Mouse (Mus musculus) CH12.LX (cell line): ENCODE data around the gene Actl6b. TPM values are rescaled to one million over a fixed set of nuclear protein-coding genes. Genes with fewer than 3 reads are reported as not detected.

Source experiments
- DNase-seq: peaks from one replicate; pipeline ENCODE4 v3.0.0-alpha.2; 2013; ENCODE audit errors: extremely low read depth
- H3K27ac ChIP-seq: 2 replicates; pipeline ENCODE4 v1.5.1; 2012; ENCODE audit warnings: low read depth, mild to moderate bottlenecking, control low read depth, moderate library complexity; ENCODE audit not compliant: insufficient read depth
- H3K27me3 ChIP-seq: replicated peaks from 2 replicates; pipeline ENCODE3; 2012; ENCODE audit warnings: inconsistent platforms
- H3K36me3 ChIP-seq, 2 experiments: replicated peaks in 1 of 2; 2 replicates each; pipeline versions ENCODE3 to v1.6.1; 2012; ENCODE audit warnings: inconsistent platforms in 1 of 2, low read length in 1 of 2, mild to moderate bottlenecking in 1 of 2, mixed read lengths in 1 of 2, moderate library complexity in 1 of 2; ENCODE audit not compliant: control insufficient read depth in 1 of 2, insufficient read depth in 1 of 2
- H3K4me1 ChIP-seq, 2 experiments: 2 replicates each; pipeline ENCODE4 v1.6.1; 2012; ENCODE audit warnings: inconsistent platforms in 1 of 2, moderate library complexity in 1 of 2; ENCODE audit not compliant: insufficient read depth in 2 of 2, control insufficient read depth in 1 of 2
- H3K4me2 ChIP-seq: 2 replicates; pipeline ENCODE4 v1.6.1; 2012; ENCODE audit warnings: low read depth, mild to moderate bottlenecking, control low read depth; ENCODE audit not compliant: poor library complexity, insufficient read depth, severe bottlenecking
- H3K4me3 ChIP-seq, 3 experiments: fragments of 150-350 bp in 1 of 3; sonication (generic) in 1 of 3; replicated peaks in 1 of 3; 2 replicates each; pipeline versions ENCODE3 to v1.5.1; 2011 to 2012; ENCODE audit warnings: low read depth in 2 of 3, low read length in 2 of 3, mild to moderate bottlenecking in 2 of 3, moderate library complexity in 2 of 3, control low read depth in 1 of 3, improper control_type of control experiment in 1 of 3, inconsistent platforms in 1 of 3, mixed read lengths in 1 of 3; ENCODE audit not compliant: poor library complexity in 1 of 3
- H3K79me2 ChIP-seq: replicated peaks from 2 replicates; pipeline ENCODE4 v1.6.1; 2012; ENCODE audit warnings: mild to moderate bottlenecking, moderate library complexity; ENCODE audit not compliant: control insufficient read depth, poor library complexity, insufficient read depth, severe bottlenecking; ENCODE audit errors: extremely low read depth
- H3K9ac ChIP-seq: 2 replicates; pipeline ENCODE4 v1.6.1; 2012; ENCODE audit warnings: low read depth, mild to moderate bottlenecking, control low read depth, moderate library complexity; ENCODE audit not compliant: insufficient read depth
- H3K9me3 ChIP-seq: replicated peaks from 2 replicates; pipeline ENCODE3; 2012; ENCODE audit warnings: low read length, inconsistent platforms, mixed read lengths
- CHD2 ChIP-seq: IDR thresholded peaks from 2 replicates; pipeline ENCODE4 v1.6.1; 2011; ENCODE audit warnings: low read length, improper control_type of control experiment
- CTCF ChIP-seq, 2 experiments: IDR thresholded peaks in 1 of 2; conservative IDR thresholded peaks in 1 of 2; 2 replicates each; pipeline ENCODE4 v1.5.1; 2011 to 2012; ENCODE audit warnings: low read depth in 2 of 2, low read length in 2 of 2, improper control_type of control experiment in 1 of 2, inconsistent platforms in 1 of 2, mild to moderate bottlenecking in 1 of 2, moderate library complexity in 1 of 2
- E2F4 ChIP-seq: IDR thresholded peaks from 2 replicates; pipeline ENCODE4 v1.6.1; 2011; ENCODE audit warnings: low read depth, low read length, improper control_type of control experiment; ENCODE audit not compliant: insufficient replicate concordance
- EP300 ChIP-seq: IDR thresholded peaks from 2 replicates; pipeline ENCODE4 v1.6.1; 2011; ENCODE audit warnings: low read length, improper control_type of control experiment
- GABPA ChIP-seq: IDR thresholded peaks from 2 replicates; pipeline ENCODE4 v1.6.1; 2012; ENCODE audit warnings: low read depth, low read length, improper control_type of control experiment, inconsistent platforms; ENCODE audit not compliant: insufficient replicate concordance
- HCFC1 ChIP-seq: IDR thresholded peaks from 2 replicates; pipeline ENCODE4 v1.6.1; 2012; ENCODE audit warnings: low read depth, mild to moderate bottlenecking, inconsistent platforms, low read length, improper control_type of control experiment
- IRF4 ChIP-seq: IDR thresholded peaks from 2 replicates; pipeline ENCODE4 v1.6.1; 2014; ENCODE audit warnings: low read depth, mild to moderate bottlenecking, inconsistent platforms, low read length, improper control_type of control experiment
- JUND ChIP-seq: conservative IDR thresholded peaks from 2 replicates; pipeline ENCODE4 v1.6.1; 2011; ENCODE audit warnings: low read depth, low read length, improper control_type of control experiment
- KAT2A ChIP-seq: IDR thresholded peaks from 2 replicates; pipeline ENCODE4 v1.6.1; 2012; ENCODE audit warnings: low read length, improper control_type of control experiment, inconsistent platforms; ENCODE audit not compliant: insufficient replicate concordance
- MAX ChIP-seq: IDR thresholded peaks from 2 replicates; pipeline ENCODE4 v1.6.1; 2011; ENCODE audit warnings: low read length, improper control_type of control experiment
- MXI1 ChIP-seq: IDR thresholded peaks from 2 replicates; pipeline ENCODE4 v1.6.1; 2011; ENCODE audit warnings: mild to moderate bottlenecking, low read depth, low read length, improper control_type of control experiment
- MYC ChIP-seq: IDR thresholded peaks from 2 replicates; pipeline ENCODE4 v1.6.1; 2011; ENCODE audit warnings: low read depth, mild to moderate bottlenecking, improper control_type of control experiment, low read length
- NRF1 ChIP-seq: IDR thresholded peaks from 2 replicates; pipeline ENCODE4 v1.6.1; 2014; ENCODE audit warnings: low read depth, mild to moderate bottlenecking, inconsistent platforms, low read length, improper control_type of control experiment, moderate library complexity
- POLR2AphosphoS2 ChIP-seq: IDR thresholded peaks from 2 replicates; pipeline ENCODE4 v1.6.1; 2011; ENCODE audit warnings: low read depth, low read length, improper control_type of control experiment
- RCOR1 ChIP-seq: conservative IDR thresholded peaks from 2 replicates; pipeline ENCODE4 v1.6.1; 2012; ENCODE audit warnings: low read depth, mild to moderate bottlenecking, inconsistent platforms, low read length, improper control_type of control experiment
- SIN3A ChIP-seq: IDR thresholded peaks from 2 replicates; pipeline ENCODE4 v1.6.1; 2012; ENCODE audit warnings: low read length, improper control_type of control experiment, inconsistent platforms
- SMC3 ChIP-seq: IDR thresholded peaks from 2 replicates; pipeline ENCODE4 v1.6.1; 2011; ENCODE audit warnings: low read depth, low read length, improper control_type of control experiment
- TBP ChIP-seq: conservative IDR thresholded peaks from 2 replicates; pipeline ENCODE4 v1.6.1; 2011; ENCODE audit warnings: low read depth, low read length, improper control_type of control experiment
- TCF12 ChIP-seq: IDR thresholded peaks from 2 replicates; pipeline ENCODE4 v1.6.1; 2014; ENCODE audit warnings: low read depth, mild to moderate bottlenecking, inconsistent platforms, low read length, improper control_type of control experiment
- UBTF ChIP-seq: IDR thresholded peaks from 2 replicates; pipeline ENCODE4 v1.6.1; 2012; ENCODE audit warnings: low read depth, mild to moderate bottlenecking, inconsistent platforms, low read length, improper control_type of control experiment, moderate library complexity
- USF2 ChIP-seq: conservative IDR thresholded peaks from 2 replicates; pipeline ENCODE4 v1.6.1; 2011; ENCODE audit warnings: low read depth, low read length, improper control_type of control experiment
- ZC3H11A ChIP-seq: IDR thresholded peaks from 2 replicates; pipeline ENCODE4 v1.6.1; 2012; ENCODE audit warnings: low read depth, mild to moderate bottlenecking, inconsistent platforms, low read length, improper control_type of control experiment
- ZKSCAN1 ChIP-seq: IDR thresholded peaks from 2 replicates; pipeline ENCODE4 v1.6.1; 2012; ENCODE audit warnings: low read depth, inconsistent platforms, low read length, improper control_type of control experiment, borderline replicate concordance
- dilution Hi-C: fragments of 300-500 bp; cut with MboI; formaldehyde crosslinking; loops from 2 replicates; pipeline ENCODE4 v1.14.3; 2020; ENCODE audit warnings: low sequenced_read_pairs; ENCODE audit not compliant: extremely low pct_unique_long_range_greater_than_20kb, extremely low pct_ligation_motif_present
- in situ Hi-C: fragments of 300-500 bp; cut with MboI; formaldehyde crosslinking; loops from 3 replicates; pipeline ENCODE4 v1.14.3; 2019; ENCODE audit warnings: low sequenced_read_pairs, low pct_ligation_motif_present, low pct_unique_long_range_greater_than_20kb, mixed read lengths
- polyA plus RNA-seq: library from polyadenylated mRNA; unstranded; fragments of >175 nt; gene quantifications from 2 replicates; pipeline ENCODE4 v1.2.1, GENCODE M21; 2012; ENCODE audit warnings: low read depth; ENCODE audit not compliant: insufficient read length
- total RNA-seq, 2 experiments: library from RNA; depleted of rRNA; stranded (reverse); fragments of 300-350 nt in 1 of 2; fragments of >200 nt in 1 of 2; gene quantifications; 2 replicates each; pipeline ENCODE4 v1.2.3; 2012 to 2014

The Actl6b gene
- total and polyA plus RNA-seq, 3 experiments, result not detected

DNA sequence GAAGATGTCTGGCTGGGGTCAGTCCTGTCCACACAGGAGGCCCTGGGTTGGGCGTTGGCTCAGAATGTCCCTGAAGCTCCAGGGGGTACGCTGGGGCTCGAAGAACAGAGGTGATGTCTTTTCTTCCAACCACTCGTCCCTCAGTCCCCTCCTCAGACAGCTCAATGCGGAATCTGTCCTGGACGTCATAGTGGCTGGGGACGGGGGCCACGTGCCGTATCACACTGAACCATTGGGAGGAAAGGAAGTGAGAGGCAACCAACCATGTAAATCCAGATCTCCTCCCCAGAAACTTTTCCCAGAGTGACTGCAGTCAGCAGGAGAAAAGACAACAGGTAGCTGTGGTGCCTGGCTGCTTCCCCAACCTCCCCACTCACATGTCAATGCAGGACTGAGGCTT, 46.3 kb downstream of the Actl6b start:
- no peak overlapping the region for H3K27ac ChIP-seq
- dilution Hi-C loops (no loop called here), in situ Hi-C loops (no loop called here)
- TF ChIP-seq EP300 (no peak), ZKSCAN1 (no peak), TCF12 (no peak), IRF4 (no peak), KAT2A (no peak), GABPA (no peak), POLR2AphosphoS2 (no peak)
- H3K9ac ChIP-seq, result no peak overlapping the region; the same call in 1 of the 2 replicates
- H3K27me3 ChIP-seq, result no peaks in the 10 kb centered on the region
- DNase-seq, result no peak
- peaks cover 13 to 35% of the 10 kb centered on the region in 2 experiments for H3K4me1 ChIP-seq
- no peaks in the 10 kb centered on the region for H3K9me3 ChIP-seq
- peaks cover 12 to 24% of the 10 kb centered on the region in 2 experiments for H3K36me3 ChIP-seq
- peaks cover 6% of the 10 kb centered on the region; the same call in 1 of the 2 replicates for H3K79me2 ChIP-seq
- peak overlapping the region; percentile 60 to 92 (median 74) for H3K4me3 ChIP-seq
- peak overlapping the region; percentile 86; the same call in 1 of the 2 replicates for H3K4me2 ChIP-seq

- TF ChIP-seq POLR2AphosphoS2, result no peak
- TF ChIP-seq MXI1, result no peak
- no peak for TF ChIP-seq UBTF
- TF ChIP-seq NRF1, result no peak
- no peak for TF ChIP-seq TBP
- peaks cover 12 to 29% of the 10 kb centered on the region in 2 experiments for H3K36me3 ChIP-seq
- H3K27ac ChIP-seq, result no peak overlapping the region
- no peaks in the 10 kb centered on the region for H3K27me3 ChIP-seq
- DNase-seq, result peak; percentile 5
- H3K4me2 ChIP-seq, result peak overlapping the region; percentile 86
- H3K4me1 ChIP-seq, result peaks cover 13 to 40% of the 10 kb centered on the region in 2 experiments
- in situ Hi-C loops, result no loop called here
- H3K9ac ChIP-seq, result peak overlapping the region; percentile 81
- dilution Hi-C loops, result no loop called here
- peak overlapping the region; percentile 60 to 92 (median 74) for H3K4me3 ChIP-seq
- H3K9me3 ChIP-seq, result no peaks in the 10 kb centered on the region
- H3K79me2 ChIP-seq, result peaks cover 6% of the 10 kb centered on the region; the same call in 1 of the 2 replicates
Observed at GRCm38 (mm10) chr5:137600281-137600618, 46.9 kb downstream of the Actl6b start.

DNA sequence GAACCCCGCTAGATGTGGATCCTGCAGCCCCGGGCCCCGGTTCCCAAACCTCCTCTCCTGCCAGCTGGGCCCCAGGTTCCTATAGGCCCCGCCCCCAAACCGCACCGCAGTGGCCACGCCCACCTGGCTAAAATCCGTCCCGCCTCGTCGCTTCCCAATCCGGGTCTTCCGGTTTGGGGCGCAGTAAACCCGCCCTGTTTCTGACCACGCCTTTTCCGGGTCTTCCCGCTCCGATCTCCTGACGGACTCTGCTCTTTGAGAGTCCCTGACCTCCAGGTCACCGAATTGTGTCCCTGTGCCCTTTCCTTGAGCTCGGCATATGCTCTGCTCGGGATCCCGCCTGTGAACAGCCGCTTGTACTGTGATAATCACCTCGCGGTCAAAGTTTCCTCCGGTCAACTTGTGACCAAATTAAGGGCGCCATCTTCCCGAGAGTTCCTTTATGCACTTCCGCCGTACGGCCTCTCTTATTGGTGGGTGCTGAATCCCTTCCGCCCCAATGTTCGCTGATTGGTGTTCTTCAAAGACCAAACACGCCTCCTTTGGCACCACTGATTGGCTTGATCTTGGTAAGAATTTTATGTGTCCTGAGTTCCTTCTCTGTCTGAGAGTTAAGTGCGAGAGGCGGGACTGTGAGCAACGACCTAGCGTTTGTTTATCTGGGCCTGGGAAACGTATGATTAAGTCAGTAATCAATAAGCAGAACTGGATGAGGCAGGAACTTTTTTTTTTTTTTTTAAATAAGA, 47.5 kb downstream of the Actl6b start, which contains the start of gene Mospd3:
Gene Mospd3 (minus strand): TSS at position 440 of the 746 bp plus-strand sequence.
- peaks cover 12 to 31% of the 10 kb centered on the region in 2 experiments for H3K36me3 ChIP-seq
- peaks cover 6% of the 10 kb centered on the region; the same call in 1 of the 2 replicates for H3K79me2 ChIP-seq
- in situ Hi-C loops (no loop called here), dilution Hi-C loops (no loop called here)
- H3K27ac ChIP-seq, result peak within 1 kb of the TSS; percentile 77
- H3K4me3 ChIP-seq, result peak within 1 kb of the TSS; percentile 60 to 92 (median 74)
- no peaks in the 10 kb centered on the region for H3K9me3 ChIP-seq
- H3K4me2 ChIP-seq, result peak within 1 kb of the TSS; percentile 86
- H3K9ac ChIP-seq, result peak within 1 kb of the TSS; percentile 94
- DNase-seq, result peak; percentile 99
- peaks cover 13 to 41% of the 10 kb centered on the region in 2 experiments for H3K4me1 ChIP-seq
- H3K27me3 ChIP-seq, result no peaks in the 10 kb centered on the region
- peak; percentile 54 for TF ChIP-seq MXI1
- no peak for TF ChIP-seq CTCF (conservative IDR thresholded peaks at IDR 0.05 in 1 of 2, IDR thresholded peaks at IDR 0.05 in 1 of 2; ENCODE audit: low read depth in 2 of 2, low read length in 2 of 2)
- no peak for TF ChIP-seq USF2
- no peak for TF ChIP-seq JUND
- TF ChIP-seq CHD2, result peak; percentile 96
- TF ChIP-seq SMC3, result no peak
- peak; percentile 84; the same call in 1 of the 2 replicates for TF ChIP-seq E2F4
- TF ChIP-seq MAX, result no peak; the same call in 1 of the 2 replicates
- TF ChIP-seq MYC, result no peak; the same call in 1 of the 2 replicates
- TF ChIP-seq RCOR1, result peak; percentile 76
- TF ChIP-seq ZC3H11A, result no peak
- TF ChIP-seq SIN3A, result peak; percentile 93; the same call in 1 of the 2 replicates
- peak; percentile 90 for TF ChIP-seq HCFC1
- TF ChIP-seq IRF4, result peak; percentile 40; the same call in 1 of the 2 replicates
- peak; percentile 73; the same call in 1 of the 2 replicates for TF ChIP-seq TCF12
- TF ChIP-seq POLR2AphosphoS2, result peak; percentile 93
